Mouse (Mus musculus) spleen, adult 2 months (tissue): Measurements from ENCODE around the gene Cxcl5. TPM values are rescaled to one million over a fixed set of nuclear protein-coding genes. Genes with fewer than 3 reads are reported as not detected.

ENCODE experiments used
- DNase-seq, 2 experiments: peaks; one replicate each; pipeline versions ENCODE4 v3.0.0 to v3.0.0-alpha.2; 2012 to 2021; ENCODE audit warnings: low spot score in 2 of 2, low read depth in 1 of 2
- H3K27ac ChIP-seq: fragments of 200-500 bp; 2 replicates; pipeline ENCODE4 v1.5.1; 2012; ENCODE audit warnings: low read length, inconsistent platforms; ENCODE audit not compliant: insufficient read depth
- H3K27me3 ChIP-seq: fragments of 200-500 bp; 2 replicates; pipeline ENCODE4 v1.6.1; 2012; ENCODE audit warnings: mild to moderate bottlenecking, moderate library complexity, low read length, inconsistent platforms; ENCODE audit not compliant: control insufficient read depth, insufficient read depth
- H3K36me3 ChIP-seq: fragments of 200-500 bp; 2 replicates; pipeline ENCODE4 v1.6.1; 2012; ENCODE audit warnings: mild to moderate bottlenecking, low read length, inconsistent platforms; ENCODE audit not compliant: control insufficient read depth, insufficient read depth
- H3K4me1 ChIP-seq: fragments of 200-500 bp; 2 replicates; pipeline ENCODE4 v1.6.1; 2011; ENCODE audit warnings: inconsistent platforms; ENCODE audit not compliant: control insufficient read depth, insufficient read depth, insufficient read length
- H3K4me3 ChIP-seq: fragments of 200-500 bp; 2 replicates; pipeline ENCODE4 v1.5.1; 2011; ENCODE audit warnings: mild to moderate bottlenecking, inconsistent platforms; ENCODE audit not compliant: insufficient read depth, insufficient read length; ENCODE audit errors: extremely low read depth
- CTCF ChIP-seq: fragments of 200-500 bp; IDR thresholded peaks from 2 replicates; pipeline ENCODE4 v1.5.1; 2011; ENCODE audit warnings: mild to moderate bottlenecking, inconsistent platforms; ENCODE audit not compliant: insufficient read depth, insufficient read length, insufficient replicate concordance; ENCODE audit errors: extremely low read depth
- POLR2A ChIP-seq: fragments of 200-500 bp; IDR thresholded peaks from 2 replicates; pipeline ENCODE4 v1.6.1; 2011; ENCODE audit warnings: low read depth, low read length, inconsistent platforms
- WGBS: fragments of 180-500 bp; shearing (Covaris S2); methylation state at CpG from one replicate; pipeline ENCODE4 v1.1.7; 2018; 5-methylcytosine and 5-hydroxymethylcytosine counted together
- polyA plus RNA-seq: library from polyadenylated mRNA; depleted of rRNA; stranded (reverse); fragments of >200 nt; gene quantifications from 2 replicates; pipeline ENCODE4 v1.2.3, GENCODE M21; 2012; rRNA removed

Cxcl5 gene
- polyA plus RNA-seq, 1 experiment = 1.1 TPM

DNA sequence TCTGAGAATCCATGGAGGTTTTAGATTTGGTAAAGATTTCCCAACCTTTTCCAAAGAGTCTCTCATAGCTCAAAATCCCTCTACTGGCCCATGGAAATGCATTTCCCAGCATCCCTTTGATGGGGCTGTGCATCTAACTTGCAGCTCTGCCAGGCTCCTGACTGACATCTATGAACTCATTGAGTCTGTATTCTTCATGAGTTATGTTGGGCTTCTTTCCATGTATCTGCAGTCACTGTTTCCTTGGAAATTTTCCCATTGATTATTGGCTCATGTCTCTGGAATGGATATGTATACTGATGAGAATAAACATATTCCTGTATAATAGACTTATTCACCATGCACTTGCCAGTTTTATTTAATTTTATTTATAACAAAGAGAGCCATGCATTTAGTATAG lies 46.9 kb downstream of the Cxcl5 start:
- H3K36me3 ChIP-seq = no peaks in the 10 kb centered on the region
- H3K27ac ChIP-seq = no peak overlapping the region
- H3K27me3 ChIP-seq = no peaks in the 10 kb centered on the region
- H3K4me1 ChIP-seq = no peaks in the 10 kb centered on the region
- H3K4me3 ChIP-seq = no peak overlapping the region
- DNase-seq = no peak
- TF ChIP-seq POLR2A = no peak
- TF ChIP-seq CTCF = no peak

DNA sequence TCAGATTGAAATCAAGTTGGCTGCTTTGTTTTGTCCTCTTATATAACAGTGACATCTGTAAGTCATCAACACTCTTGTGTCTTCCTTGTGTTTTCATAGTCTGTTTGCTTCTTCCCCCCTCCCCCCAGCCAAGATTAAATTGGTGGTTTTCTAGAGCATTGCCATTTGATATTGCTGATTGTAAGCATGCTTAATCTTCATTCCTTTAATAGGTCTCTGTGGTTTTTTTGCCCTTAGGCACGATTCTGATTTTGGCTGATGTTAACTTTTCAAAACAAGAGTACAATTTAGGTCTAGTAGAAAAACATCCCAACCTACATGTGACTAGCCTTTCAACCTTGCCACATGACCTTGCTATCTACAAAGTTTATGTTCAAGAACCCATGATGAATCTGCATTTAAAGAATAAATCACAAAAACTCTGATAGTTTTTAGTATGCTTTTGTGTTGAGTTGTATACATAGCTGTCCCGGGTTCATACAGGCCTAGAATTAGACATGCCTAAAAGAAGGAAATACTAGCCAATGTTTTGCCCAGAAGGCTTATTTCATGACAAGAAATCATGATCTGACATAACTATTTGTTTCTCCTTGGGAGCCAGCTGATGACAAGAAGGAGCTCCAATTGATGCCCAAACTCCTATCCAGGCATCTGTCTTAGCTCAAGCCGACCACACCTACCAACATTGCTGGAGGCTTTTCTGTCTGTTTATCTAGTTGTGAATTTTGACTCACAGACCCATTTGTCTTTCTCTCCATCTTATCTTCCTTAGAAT lies 48.2 kb downstream of the Cxcl5 start:
- H3K27me3 ChIP-seq = no peaks in the 10 kb centered on the region
- no peak for TF ChIP-seq POLR2A
- no peak for TF ChIP-seq CTCF
- no peaks in the 10 kb centered on the region for H3K4me1 ChIP-seq
- WGBS = 79% methylated on average over 3 of the region's 3 CpGs
- no peak for DNase-seq
- H3K27ac ChIP-seq = no peak overlapping the region
- H3K4me3 ChIP-seq = no peak overlapping the region
- no peaks in the 10 kb centered on the region for H3K36me3 ChIP-seq

Other genes with a start within 250 kb of the Cxcl5 start
- gene Afm, start 240.4 kb upstream of the Cxcl5 start, polyA plus RNA-seq = 0.05 TPM in 1 of 2 replicates, not detected in the other
- gene 5830473C10Rik, start 198.3 kb upstream of the Cxcl5 start, polyA plus RNA-seq = not detected in 2 replicates
- gene Rassf6, start 118.7 kb upstream of the Cxcl5 start, polyA plus RNA-seq = 0.22 and 0.55 TPM in 2 replicates
- 309 and 337 TPM in 2 replicates for gene Ppbp, start 9.2 kb downstream of the Cxcl5 start, polyA plus RNA-seq
- gene Pf4, start 13.1 kb downstream of the Cxcl5 start, polyA plus RNA-seq = 189 and 240 TPM in 2 replicates
- 0.06 TPM in 1 of 2 replicates, not detected in the other for gene Cxcl3, start 26.7 kb downstream of the Cxcl5 start, polyA plus RNA-seq
- not detected in 2 replicates for gene Cxcl15, start 35.2 kb downstream of the Cxcl5 start, polyA plus RNA-seq
- gene Cxcl1, start 131.9 kb downstream of the Cxcl5 start, polyA plus RNA-seq = 1.1 and 2.5 TPM in 2 replicates
- gene Cxcl2, start 144.5 kb downstream of the Cxcl5 start, polyA plus RNA-seq = 1.1 and 1.2 TPM in 2 replicates
- 8.1 and 18.4 TPM in 2 replicates for gene Mthfd2l, start 171.8 kb downstream of the Cxcl5 start, polyA plus RNA-seq